ENCODE assay signal across 16 mouse cellular contexts in the genomic region with DNA sequence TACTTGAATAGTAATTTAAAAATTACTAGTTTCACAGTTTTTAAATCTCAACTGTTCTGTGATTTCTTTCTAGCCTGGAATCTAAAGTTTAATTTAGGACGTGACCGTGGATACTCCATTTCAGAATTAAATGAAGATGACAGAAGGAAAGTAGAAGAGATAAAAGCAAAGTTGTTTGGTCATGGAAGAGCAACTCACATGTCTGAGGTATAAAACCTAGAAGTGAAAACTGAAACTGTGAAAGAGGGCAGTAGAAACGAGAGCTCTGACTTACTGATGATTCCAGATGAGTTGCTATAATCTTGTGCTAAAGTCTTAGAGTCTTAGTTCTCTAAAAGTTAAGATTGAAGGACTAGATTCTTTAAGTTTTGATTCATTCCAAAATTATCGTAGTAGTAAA.
"Had no signal": no experiment of that assay in that cellular context is flagged by ENCODE, and none has a peak within 500 bp of the region (broad histone marks: within the 10 kb centered on the region; RNA-seq: fewer than 3 reads in every experiment).

No protein-coding gene starts in this region.

- H3K4me1 ChIP-seq: neural tube, embryonic 12.5 days; neural tube, embryonic 13.5 days; neural tube, embryonic 15.5 days; stomach, embryonic 15.5 days had no signal

- DNase-seq: right cerebral cortex, adult 18-20 months; right cerebral cortex, postnatal 14 days; right cerebral cortex, postnatal 25 days; right cerebral cortex, postnatal 4 days; spleen, adult 18-20 months; thymus, adult 18-20 months; thymus, adult 2 months; thymus, postnatal 14 days; thymus, postnatal 25 days; thymus, postnatal 36 days; thymus, postnatal 4 days had no signal

- H3K27me3 ChIP-seq: neural tube, embryonic 12.5 days; neural tube, embryonic 13.5 days; neural tube, embryonic 15.5 days; stomach, embryonic 15.5 days had no signal

- H3K9me3 ChIP-seq: neural tube, embryonic 12.5 days; neural tube, embryonic 13.5 days; neural tube, embryonic 15.5 days; stomach, embryonic 15.5 days had no signal

- H3K27ac ChIP-seq: neural tube, embryonic 12.5 days; neural tube, embryonic 13.5 days; neural tube, embryonic 15.5 days; stomach, embryonic 15.5 days; stomach, postnatal 0 days had no signal

- H3K4me3 ChIP-seq: neural tube, embryonic 12.5 days; neural tube, embryonic 13.5 days; neural tube, embryonic 15.5 days; stomach, embryonic 15.5 days had no signal

- H3K9ac ChIP-seq: neural tube, embryonic 12.5 days; neural tube, embryonic 13.5 days; neural tube, embryonic 15.5 days; stomach, embryonic 15.5 days had no signal

- H3K4me2 ChIP-seq: neural tube, embryonic 12.5 days; neural tube, embryonic 13.5 days; neural tube, embryonic 15.5 days; stomach, embryonic 15.5 days had no signal
